Mouse (Mus musculus): ENCODE measurements around the gene Gpr55. TPM values are rescaled to one million over a fixed set of nuclear protein-coding genes. Genes with fewer than 3 reads are reported as not detected.

Gene Gpr55
- polyA plus RNA-seq, 1 experiment from 2014 or later: 0.04 TPM

GRCm38 (mm10) chr1:85981738-85982357 is 21.0 kb upstream of the Gpr55 start:
- Histone ChIP-seq H3K9me3 (no peaks in the 10 kb centered on the region), H3K4me2 (no peak overlapping the region), H3K27ac (no peak overlapping the region), H3K4me1 (replicated peaks) (peaks cover 2% of the 10 kb centered on the region; the same call in 1 of the 2 replicates), H3K4me3 (no peak overlapping the region), H3K9ac (no peak overlapping the region), H3K27me3 (no peaks in the 10 kb centered on the region), H3K36me3 (no peaks in the 10 kb centered on the region)
- WGBS: 72% methylated on average over 7 of the region's 7 CpGs
- no peak for ATAC-seq (ENCODE audit: low FRiP score)

GRCm38 (mm10) chr1:85977709-85978108 is 16.9 kb upstream of the Gpr55 start:
- no peaks in the 10 kb centered on the region for H3K9me3 ChIP-seq

GRCm38 (mm10) chr1:85973468-85973877 is 12.7 kb upstream of the Gpr55 start:
- H3K36me3 ChIP-seq: no peaks in the 10 kb centered on the region
- ATAC-seq (ENCODE audit: low FRiP score): no peak
- H3K9me3 ChIP-seq: no peaks in the 10 kb centered on the region
- no peak overlapping the region for H3K4me3 ChIP-seq
- no peak overlapping the region for H3K27ac ChIP-seq
- WGBS: 91% methylated on average over 2 of the region's 2 CpGs
- no peak overlapping the region for H3K9ac ChIP-seq
- H3K4me1 ChIP-seq (replicated peaks): peaks cover 2% of the 10 kb centered on the region; the same call in 1 of the 2 replicates
- no peak overlapping the region for H3K4me2 ChIP-seq
- H3K27me3 ChIP-seq: no peaks in the 10 kb centered on the region

More at GRCm38 (mm10) chr1:85977709-85978108, 16.9 kb upstream of the Gpr55 start:
- H3K9ac ChIP-seq: no peak overlapping the region
- no peak for ATAC-seq (ENCODE audit: low FRiP score)
- H3K4me2 ChIP-seq: no peak overlapping the region
- WGBS: 85% methylated on average over 3 of the region's 3 CpGs
- H3K4me3 ChIP-seq: no peak overlapping the region
- no peak overlapping the region for H3K27ac ChIP-seq
- H3K4me1 ChIP-seq (replicated peaks): peaks cover 2% of the 10 kb centered on the region; the same call in 1 of the 2 replicates
- H3K36me3 ChIP-seq: no peaks in the 10 kb centered on the region
- no peaks in the 10 kb centered on the region for H3K27me3 ChIP-seq

- WGBS: 68% methylated on average over 3 of the region's 3 CpGs
- Histone ChIP-seq H3K4me1 (replicated peaks) (no peaks in the 10 kb centered on the region), H3K27ac (no peak overlapping the region), H3K9ac (no peak overlapping the region), H3K4me2 (no peak overlapping the region), H3K4me3 (no peak overlapping the region), H3K9me3 (no peaks in the 10 kb centered on the region), H3K36me3 (no peaks in the 10 kb centered on the region), H3K27me3 (no peaks in the 10 kb centered on the region)
- no peak for ATAC-seq (ENCODE audit: low FRiP score)
These were observed 11.5 kb upstream of the Gpr55 start for GRCm38 (mm10) chr1:85972341-85972740.

- Histone ChIP-seq H3K9me3 (no peaks in the 10 kb centered on the region), H3K27me3 (no peaks in the 10 kb centered on the region), H3K4me3 (no peak overlapping the region), H3K27ac (no peak overlapping the region), H3K9ac (no peak overlapping the region), H3K4me2 (no peak overlapping the region), H3K36me3 (no peaks in the 10 kb centered on the region), H3K4me1 (replicated peaks) (no peaks in the 10 kb centered on the region)
- WGBS: 92% methylated on average over 3 of the region's 3 CpGs
- ATAC-seq (ENCODE audit: low FRiP score): no peak
These were observed 10.3 kb upstream of the Gpr55 start for GRCm38 (mm10) chr1:85971070-85971469.

GRCm38 (mm10) chr1:85969519-85969918 is 8.7 kb upstream of the Gpr55 start:
- Histone ChIP-seq H3K36me3 (no peaks in the 10 kb centered on the region), H3K27ac (peak overlapping the region; percentile 67), H3K27me3 (no peaks in the 10 kb centered on the region), H3K4me3 (no peak overlapping the region), H3K9ac (no peak overlapping the region), H3K9me3 (no peaks in the 10 kb centered on the region), H3K4me2 (no peak overlapping the region), H3K4me1 (replicated peaks) (no peaks in the 10 kb centered on the region)
- peak; percentile 81 for ATAC-seq (ENCODE audit: low FRiP score)
- 71% methylated on average over 1 of the region's 1 CpGs for WGBS

- 71% methylated on average over 1 of the region's 1 CpGs for WGBS
- Histone ChIP-seq H3K9me3 (no peaks in the 10 kb centered on the region), H3K27ac (peak overlapping the region; percentile 67), H3K4me3 (no peak overlapping the region), H3K4me1 (replicated peaks) (no peaks in the 10 kb centered on the region), H3K4me2 (no peak overlapping the region), H3K36me3 (no peaks in the 10 kb centered on the region), H3K27me3 (no peaks in the 10 kb centered on the region), H3K9ac (no peak overlapping the region)
- peak; percentile 76 for ATAC-seq (ENCODE audit: low FRiP score)
These were observed 8.3 kb upstream of the Gpr55 start for GRCm38 (mm10) chr1:85969081-85969480.

- Histone ChIP-seq H3K4me1 (replicated peaks) (no peaks in the 10 kb centered on the region), H3K4me3 (no peak overlapping the region), H3K27ac (no peak overlapping the region), H3K36me3 (no peaks in the 10 kb centered on the region), H3K4me2 (no peak overlapping the region), H3K9me3 (no peaks in the 10 kb centered on the region), H3K27me3 (no peaks in the 10 kb centered on the region), H3K9ac (no peak overlapping the region)
- no peak for ATAC-seq (ENCODE audit: low FRiP score)
- WGBS: 63% methylated on average over 3 of the region's 3 CpGs
These were observed 5.0 kb upstream of the Gpr55 start for GRCm38 (mm10) chr1:85965856-85966255.

GRCm38 (mm10) chr1:85962081-85962480 is 1.3 kb upstream of the Gpr55 start:
- 0 out of 2 replicates have a peak, but pooled peaks cover 5% of the 10 kb centered on the region for H3K27me3 ChIP-seq
- H3K9me3 ChIP-seq: no peaks in the 10 kb centered on the region
- no peak overlapping the region for H3K4me2 ChIP-seq
- H3K4me3 ChIP-seq: no peak overlapping the region
- H3K4me1 ChIP-seq (replicated peaks): 0 out of 2 replicates have a peak, but pooled peaks cover 4% of the 10 kb centered on the region
- H3K9ac ChIP-seq: no peak overlapping the region
- ATAC-seq (ENCODE audit: low FRiP score): no peak
- no peaks in the 10 kb centered on the region for H3K36me3 ChIP-seq
- WGBS: 90% methylated on average over 3 of the region's 3 CpGs
- no peak overlapping the region for H3K27ac ChIP-seq

GRCm38 (mm10) chr1:85959889-85960276 is 924 bp downstream of the Gpr55 start:
- Histone ChIP-seq H3K4me1 (replicated peaks) (0 out of 2 replicates have a peak, but pooled peaks cover 4% of the 10 kb centered on the region), H3K27me3 (0 out of 2 replicates have a peak, but pooled peaks cover 5% of the 10 kb centered on the region), H3K4me3 (no peak overlapping the region), H3K27ac (no peak overlapping the region), H3K4me2 (no peak overlapping the region), H3K9ac (no peak overlapping the region), H3K9me3 (no peaks in the 10 kb centered on the region), H3K36me3 (no peaks in the 10 kb centered on the region)
- WGBS: 85% methylated on average over 2 of the region's 2 CpGs
- ATAC-seq (ENCODE audit: low FRiP score): no peak

- no peak overlapping the region for H3K4me2 ChIP-seq
- WGBS: 68% methylated on average over 6 of the region's 6 CpGs
These were observed 1.5 kb downstream of the Gpr55 start for GRCm38 (mm10) chr1:85959129-85959888.

GRCm38 (mm10) chr1:85957942-85958619 is 2.7 kb downstream of the Gpr55 start:
- 0 out of 2 replicates have a peak, but pooled peaks cover 4% of the 10 kb centered on the region for H3K4me1 ChIP-seq (replicated peaks)
- H3K27ac ChIP-seq: no peak overlapping the region
- no peak overlapping the region for H3K4me2 ChIP-seq
- H3K36me3 ChIP-seq: no peaks in the 10 kb centered on the region
- no peaks in the 10 kb centered on the region for H3K9me3 ChIP-seq
- no peak overlapping the region for H3K9ac ChIP-seq
- H3K4me3 ChIP-seq: no peak overlapping the region
- 58% methylated on average over 9 of the region's 9 CpGs for WGBS
- no peak for ATAC-seq (ENCODE audit: low FRiP score)
- 0 out of 2 replicates have a peak, but pooled peaks cover 5% of the 10 kb centered on the region for H3K27me3 ChIP-seq

More at GRCm38 (mm10) chr1:85959129-85959888, 1.5 kb downstream of the Gpr55 start:
- H3K4me3 ChIP-seq: no peak overlapping the region
- H3K9me3 ChIP-seq: no peaks in the 10 kb centered on the region
- no peak for ATAC-seq (ENCODE audit: low FRiP score)
- no peak overlapping the region for H3K27ac ChIP-seq
- 0 out of 2 replicates have a peak, but pooled peaks cover 4% of the 10 kb centered on the region for H3K4me1 ChIP-seq (replicated peaks)
- no peak overlapping the region for H3K9ac ChIP-seq
- H3K36me3 ChIP-seq: no peaks in the 10 kb centered on the region
- H3K27me3 ChIP-seq: 0 out of 2 replicates have a peak, but pooled peaks cover 5% of the 10 kb centered on the region

All from hindbrain, embryonic 13.5 days (tissue).